Mouse (Mus musculus) thymus, postnatal 10 days (tissue): ENCODE data around the gene Galnt16.

Experiments used
- DNase-seq, 2 experiments: peaks; one replicate each; pipeline ENCODE4 v3.0.0; 2021; ENCODE audit warnings: low spot score in 2 of 2

Galnt16 gene

GRCm38 (mm10) chr12:80530630-80531029 is 12.6 kb downstream of the Galnt16 start:
- no peak for DNase-seq

- no peak for DNase-seq
Measured at GRCm38 (mm10) chr12:80531585-80531984, 13.5 kb downstream of the Galnt16 start.

DNA sequence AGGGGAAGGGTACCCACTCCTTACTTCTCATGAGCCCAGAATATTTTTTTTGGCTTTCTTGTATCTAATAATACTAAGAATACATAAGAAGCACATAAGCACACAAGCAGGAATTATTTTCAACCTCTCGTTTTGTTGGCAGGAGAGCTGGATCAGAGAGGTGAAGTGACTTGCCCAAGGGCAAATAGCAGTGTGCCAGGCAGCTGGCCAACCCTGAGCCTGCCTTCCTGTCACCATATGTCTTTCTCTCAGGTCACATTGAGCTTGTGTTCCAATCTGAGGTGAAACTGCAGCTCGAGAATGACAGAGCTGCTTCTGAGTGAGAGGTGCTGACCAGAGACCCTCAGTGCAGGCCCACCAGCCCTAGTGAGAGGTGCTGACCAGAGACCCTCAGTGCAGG is 15.8 kb downstream of the Galnt16 start:
- DNase-seq: no peak

DNA sequence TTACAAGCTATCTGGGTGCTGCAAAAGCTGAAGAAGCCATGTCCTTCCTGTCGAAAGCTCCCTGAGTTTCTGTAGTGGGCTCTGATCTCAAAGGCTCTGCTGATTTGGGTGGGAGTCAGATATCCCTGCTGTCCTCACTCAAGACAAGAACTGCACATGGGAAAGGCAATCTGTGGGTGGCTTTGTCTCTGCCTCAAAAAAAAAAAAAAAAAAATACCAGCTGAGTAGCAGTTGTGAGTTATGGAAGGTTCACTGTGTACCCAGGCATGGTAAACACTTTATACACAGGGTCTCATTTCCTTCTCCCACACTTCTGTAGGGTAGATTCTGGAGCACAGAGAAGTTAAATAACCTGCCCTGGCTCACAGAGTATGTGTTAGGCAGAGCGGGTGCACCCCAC is 19.2 kb downstream of the Galnt16 start:
- DNase-seq: no peak

DNA sequence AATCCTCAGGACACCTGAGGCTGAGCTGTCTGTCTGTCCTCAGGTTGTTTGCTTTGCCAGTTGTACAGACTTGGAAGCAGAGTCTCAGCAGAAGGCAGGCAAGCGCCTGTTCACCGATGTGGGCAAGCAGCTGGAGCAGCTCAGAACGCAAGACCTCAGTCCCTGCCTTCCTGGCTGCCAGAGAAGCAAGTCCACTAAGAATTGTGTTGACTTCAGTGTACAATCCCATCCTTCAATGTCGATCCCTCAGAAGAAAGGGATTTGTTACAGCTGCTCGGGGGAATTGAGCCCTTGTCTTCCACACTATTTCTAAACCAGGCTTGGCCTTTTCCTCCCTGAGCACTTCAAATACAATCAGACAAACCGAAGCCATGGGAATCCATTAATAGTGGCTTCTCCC is 20.2 kb downstream of the Galnt16 start:
- no peak for DNase-seq

GRCm38 (mm10) chr12:80545310-80545709 is 27.2 kb downstream of the Galnt16 start:
- DNase-seq: no peak

DNA sequence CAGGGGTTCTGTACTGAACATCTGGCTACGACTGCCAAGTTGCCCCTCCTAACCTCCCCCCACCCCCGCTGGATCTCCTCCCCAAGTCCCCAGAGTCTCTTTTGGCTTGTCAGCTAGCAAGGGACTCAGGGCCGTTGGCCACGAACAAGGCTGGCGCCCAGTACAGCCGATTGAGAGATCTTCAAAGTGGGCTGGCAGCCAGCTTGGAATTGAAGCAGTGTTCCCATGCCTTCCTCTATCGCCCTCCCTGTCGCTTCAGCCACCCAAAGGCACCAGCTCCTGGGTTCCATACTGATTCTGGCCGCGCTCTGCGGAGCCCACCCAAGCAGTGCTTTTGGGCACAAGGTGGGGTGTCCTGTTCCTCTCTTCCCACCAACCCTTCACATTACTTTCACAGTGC is 31.6 kb downstream of the Galnt16 start:
- DNase-seq: no peak

DNA sequence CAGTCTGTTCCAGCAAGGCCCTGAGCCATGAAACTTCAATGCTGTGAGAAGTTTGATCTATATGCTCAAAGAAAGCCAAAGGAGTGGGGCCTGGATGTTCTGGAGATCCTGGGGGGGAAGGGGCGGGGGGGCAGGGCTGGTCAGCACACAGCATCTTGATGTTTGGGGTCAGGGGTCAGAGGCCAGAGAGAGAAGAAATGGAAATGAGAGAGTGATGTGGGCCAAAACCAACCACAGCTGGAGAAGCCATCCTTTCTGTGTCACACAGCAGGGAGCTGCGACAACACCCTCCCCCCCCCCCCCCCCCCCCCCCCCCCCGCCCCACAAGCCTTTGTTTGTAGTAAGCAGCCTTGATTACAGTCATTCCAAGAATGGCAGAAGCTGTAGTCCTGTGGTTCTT is 35.1 kb downstream of the Galnt16 start:
- DNase-seq: no peak

- no peak for DNase-seq
Measured at GRCm38 (mm10) chr12:80554312-80554711, 36.2 kb downstream of the Galnt16 start.

GRCm38 (mm10) chr12:80561904-80562303 is 43.8 kb downstream of the Galnt16 start:
- no peak for DNase-seq

DNA sequence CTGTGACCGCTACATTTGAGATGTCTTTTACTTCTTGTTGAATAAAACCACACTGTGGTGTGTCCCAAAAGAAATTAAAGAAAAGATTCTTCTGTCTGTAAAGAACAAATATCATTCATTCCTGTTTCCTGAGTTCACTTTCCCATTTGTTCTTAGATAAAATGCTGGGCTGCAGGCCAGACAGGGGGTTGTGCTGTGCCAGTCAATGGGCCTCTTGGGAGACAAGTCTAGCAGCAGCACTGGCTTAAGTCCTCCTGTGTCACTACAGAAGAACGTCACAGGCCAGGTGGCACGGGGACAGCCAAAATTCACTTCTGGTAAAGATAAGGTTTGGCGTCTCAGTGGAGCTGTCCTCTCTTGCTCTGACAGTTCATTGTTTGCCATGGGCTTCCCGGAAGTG is 44.7 kb downstream of the Galnt16 start:
- DNase-seq: no peak

GRCm38 (mm10) chr12:80564990-80565389 is 46.9 kb downstream of the Galnt16 start:
- no peak for DNase-seq

GRCm38 (mm10) chr12:80565793-80566192 is 47.7 kb downstream of the Galnt16 start:
- no peak for DNase-seq

DNA sequence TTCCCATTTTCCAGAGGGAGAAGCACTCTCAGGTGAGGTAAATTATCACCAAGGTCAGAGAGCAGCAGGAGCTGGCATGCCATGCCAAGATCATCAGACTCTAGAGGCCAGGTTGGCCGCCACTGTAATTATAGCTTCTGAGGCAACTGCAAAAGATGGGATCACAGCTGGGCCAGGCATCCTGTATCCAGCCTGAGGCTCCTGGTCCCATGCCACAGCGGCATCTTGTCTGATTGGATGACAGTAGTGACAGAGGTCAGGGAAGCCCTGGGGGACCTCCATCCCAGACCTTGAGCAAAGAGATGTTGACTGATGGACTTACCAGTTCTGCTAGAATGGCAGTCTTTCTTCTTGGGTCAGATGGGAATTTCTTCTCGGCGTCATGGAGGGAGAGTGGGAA is 48.4 kb downstream of the Galnt16 start:
- DNase-seq: no peak

- no peak for DNase-seq
Measured at GRCm38 (mm10) chr12:80567375-80567774, 49.3 kb downstream of the Galnt16 start.

DNA sequence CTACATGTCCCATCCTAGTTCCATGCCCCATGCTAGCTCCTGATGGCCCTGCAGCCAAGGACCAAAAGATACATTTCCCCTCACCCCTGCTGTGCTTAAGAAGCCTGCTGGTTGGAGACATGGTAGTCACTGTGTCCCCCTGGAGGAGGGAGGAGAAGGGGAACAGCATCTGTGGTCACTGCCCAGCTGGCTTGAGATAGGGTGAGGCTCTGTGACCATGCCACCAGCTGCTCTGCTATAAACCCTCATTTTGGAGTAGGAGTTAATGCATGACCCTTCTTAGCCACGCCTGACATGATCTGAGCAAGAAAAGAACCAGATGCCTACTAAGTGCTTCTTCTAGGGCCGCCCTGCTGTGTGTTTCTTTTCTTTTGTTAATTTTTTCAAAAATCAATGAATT is 51.5 kb downstream of the Galnt16 start:
- DNase-seq: no peak

GRCm38 (mm10) chr12:80574318-80574717 is 56.2 kb downstream of the Galnt16 start:
- no peak for DNase-seq

DNA sequence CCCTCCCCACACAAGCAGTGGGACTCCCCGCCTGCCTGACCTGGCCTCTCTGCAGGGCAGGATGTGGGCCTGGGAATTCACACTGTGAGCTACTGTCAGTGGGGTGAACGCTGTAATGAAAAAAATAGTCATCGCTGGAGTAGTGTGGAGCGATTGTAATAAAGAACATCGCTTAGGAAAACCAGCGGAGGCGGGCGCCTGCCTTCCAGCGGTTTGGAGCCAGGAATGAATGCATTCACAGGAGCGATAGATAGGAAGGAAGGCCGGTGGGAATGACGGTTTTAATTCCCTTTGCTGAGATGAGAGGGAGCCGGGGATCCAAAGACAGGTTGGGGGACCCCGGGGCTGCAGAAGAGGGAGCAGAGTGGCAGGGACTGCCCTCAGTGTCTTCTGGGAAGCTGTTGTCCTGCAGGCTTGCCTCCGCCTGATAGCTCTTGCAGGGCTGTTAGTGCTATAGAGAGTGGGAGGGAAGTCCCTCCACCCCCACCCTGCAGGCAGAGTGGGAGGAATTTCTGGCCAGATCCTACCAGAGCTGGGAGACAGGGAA is 56.8 kb downstream of the Galnt16 start:
- no peak for DNase-seq

DNA sequence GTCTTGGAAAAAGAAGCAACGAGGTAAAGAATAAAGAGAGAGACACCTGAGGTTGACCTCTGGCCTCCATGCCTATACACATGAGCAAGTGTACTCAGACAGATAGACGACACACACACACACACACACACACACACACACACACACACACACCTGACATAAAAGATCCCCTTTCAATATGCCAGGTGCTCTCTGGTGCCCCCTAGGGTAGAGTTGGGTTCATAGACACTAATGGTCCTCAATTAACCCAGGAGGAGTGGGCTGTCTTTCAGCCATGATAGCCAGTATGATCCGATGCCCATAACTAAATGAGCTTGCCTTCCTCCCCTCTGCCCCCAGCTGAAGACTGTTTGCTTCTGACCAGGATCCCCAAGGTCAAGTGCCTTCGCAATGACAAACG is 59.0 kb downstream of the Galnt16 start:
- peak in 1 of 2 experiments; percentile 55 for DNase-seq

DNA sequence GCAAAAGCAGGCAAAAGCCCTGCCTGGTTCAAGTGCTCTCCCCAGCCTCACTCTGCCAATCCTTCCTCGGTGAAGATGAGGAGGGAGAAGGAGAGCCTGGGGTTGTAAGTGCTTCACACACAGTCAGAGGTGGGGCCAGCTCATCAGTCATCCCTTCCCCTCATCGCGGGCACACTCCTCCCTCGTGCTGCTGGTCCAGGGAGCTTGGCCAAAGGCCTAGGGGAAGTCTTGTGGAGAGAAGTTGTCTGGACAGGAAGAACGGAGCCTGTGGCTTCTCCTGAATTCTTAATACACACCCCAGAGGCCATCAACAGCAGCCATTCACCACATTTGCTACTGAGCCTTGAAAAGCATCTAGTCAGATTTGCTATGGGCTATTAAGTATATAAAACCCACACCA is 63.3 kb downstream of the Galnt16 start:
- DNase-seq: no peak

- peak in 1 of 2 experiments; percentile 28 for DNase-seq
Measured at GRCm38 (mm10) chr12:80584973-80585372, 66.9 kb downstream of the Galnt16 start.

DNA sequence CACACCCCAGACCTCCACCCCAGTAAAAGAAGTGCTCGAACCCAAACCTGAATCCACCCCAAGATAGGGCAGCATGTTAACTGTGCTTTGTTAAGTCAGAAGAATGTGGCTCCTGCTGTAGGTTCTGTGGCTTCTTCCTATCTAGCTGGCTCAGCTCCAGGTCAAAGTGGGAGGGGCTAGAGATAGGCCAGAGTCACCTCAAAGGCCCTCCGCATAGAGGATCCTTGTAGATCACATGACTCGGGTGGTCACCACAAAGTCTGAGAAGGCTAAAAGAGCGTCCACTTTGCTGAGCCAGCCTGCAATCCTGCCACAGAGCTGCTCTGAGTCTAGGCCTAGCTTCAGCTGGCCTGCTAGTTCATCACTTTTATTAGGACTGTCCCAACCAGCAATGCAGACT is 76.1 kb downstream of the Galnt16 start:
- no peak for DNase-seq

DNA sequence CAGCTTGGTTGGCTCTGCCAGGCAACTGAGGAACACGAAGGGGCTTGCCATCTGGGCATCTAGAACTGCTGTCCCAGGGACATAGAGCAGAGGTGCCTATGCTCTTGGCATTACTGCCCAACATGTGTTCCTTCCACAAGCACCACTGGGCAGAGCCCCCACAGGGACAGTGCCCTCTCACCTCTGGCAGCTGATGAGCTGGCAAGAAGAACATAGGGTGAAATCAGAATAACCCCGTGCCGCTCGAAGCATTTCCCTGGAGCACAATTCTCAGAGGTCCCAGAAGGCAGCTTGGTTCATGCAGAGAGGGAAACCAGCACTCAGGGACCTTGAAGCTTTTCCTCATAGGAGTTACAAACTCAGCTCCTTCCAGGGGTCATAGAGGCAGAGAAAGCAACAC is 76.7 kb downstream of the Galnt16 start:
- DNase-seq: no peak

- no peak for DNase-seq
Measured at GRCm38 (mm10) chr12:80595566-80595965, 77.5 kb downstream of the Galnt16 start.

DNA sequence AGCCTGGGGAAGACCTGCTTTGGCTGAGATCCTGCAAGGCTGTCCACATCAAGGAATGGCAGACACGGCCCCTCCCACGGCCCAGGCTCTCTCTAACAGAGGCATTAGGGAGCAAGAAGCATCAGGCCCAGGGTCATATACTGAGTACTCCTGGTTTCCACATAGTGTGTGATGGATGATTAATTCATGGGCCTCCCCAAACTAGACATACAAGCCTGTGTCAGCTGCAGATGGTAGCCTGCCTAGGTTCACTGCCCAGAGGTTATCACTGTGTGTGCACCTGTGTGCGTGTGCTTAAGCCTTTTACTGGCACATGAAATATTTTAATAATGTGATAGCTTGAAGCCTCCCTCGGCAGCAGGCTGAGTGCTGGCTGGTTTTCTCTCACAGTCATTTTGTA is 77.9 kb downstream of the Galnt16 start:
- DNase-seq: no peak
